Mouse (Mus musculus) 3134 (cell line): Measurements from ENCODE around the gene Derl3.
"Not testable (repeated sequence)": the region's sequence is repeated elsewhere in the genome, so short reads cannot be mapped to it uniquely, and the experiment has no call there.

ENCODE experiments used
- DNase-seq: peaks from one replicate; pipeline ENCODE4 v3.0.0-alpha.2; 2011; ENCODE audit warnings: low spot score; ENCODE audit not compliant: insufficient read length; ENCODE audit errors: extremely low read depth

The Derl3 gene

GRCm38 (mm10) chr10:75872025-75872914 is 20.9 kb upstream of the Derl3 start:
- DNase-seq: no peak

- DNase-seq: peak; percentile 83
These were observed 20.2 kb upstream of the Derl3 start for GRCm38 (mm10) chr10:75872915-75873542.

- DNase-seq: no peak
These were observed 19.6 kb upstream of the Derl3 start for GRCm38 (mm10) chr10:75873543-75874170.

- DNase-seq: no peak
These were observed 14.4 kb upstream of the Derl3 start for GRCm38 (mm10) chr10:75878836-75879235.

GRCm38 (mm10) chr10:75880351-75880750 is 12.9 kb upstream of the Derl3 start:
- DNase-seq: no peak

- no peak for DNase-seq
These were observed 12.2 kb upstream of the Derl3 start for GRCm38 (mm10) chr10:75880771-75881577.

GRCm38 (mm10) chr10:75881578-75882432 is 11.4 kb upstream of the Derl3 start:
- no peak for DNase-seq

GRCm38 (mm10) chr10:75882433-75883231 is 10.6 kb upstream of the Derl3 start:
- DNase-seq: no peak

GRCm38 (mm10) chr10:75883232-75883552 is 10.0 kb upstream of the Derl3 start:
- peak; percentile 81 for DNase-seq

- DNase-seq: no peak
These were observed 8.5 kb upstream of the Derl3 start for GRCm38 (mm10) chr10:75884742-75885141.

- DNase-seq: not testable (repeated sequence)
These were observed 5.7 kb upstream of the Derl3 start for GRCm38 (mm10) chr10:75887504-75887903.

GRCm38 (mm10) chr10:75889406-75890153 is 3.6 kb upstream of the Derl3 start:
- no peak for DNase-seq

GRCm38 (mm10) chr10:75894601-75895000 is 1.4 kb downstream of the Derl3 start:
- no peak for DNase-seq

GRCm38 (mm10) chr10:75895730-75896129 is 2.5 kb downstream of the Derl3 start:
- DNase-seq: no peak

- DNase-seq: no peak
These were observed 3.0 kb downstream of the Derl3 start for GRCm38 (mm10) chr10:75896208-75896607.

GRCm38 (mm10) chr10:75897373-75897772 is 4.2 kb downstream of the Derl3 start:
- no peak for DNase-seq

GRCm38 (mm10) chr10:75898039-75898564 is 4.9 kb downstream of the Derl3 start:
- DNase-seq: no peak

GRCm38 (mm10) chr10:75898846-75899245 is 5.6 kb downstream of the Derl3 start:
- peak; percentile 82 for DNase-seq
